Mouse (Mus musculus) urinary bladder, postnatal 25 days (tissue): ENCODE measurements around the gene Sh2d3c.

Experiments
- DNase-seq: peaks from one replicate; pipeline ENCODE4 v3.0.0; 2022; ENCODE audit warnings: low spot score

Gene Sh2d3c

GRCm38 (mm10) chr2:32795748-32796418 lies 75.0 kb downstream of the Sh2d3c start:
- no peak for DNase-seq

GRCm38 (mm10) chr2:32798251-32798962 lies 77.6 kb downstream of the Sh2d3c start:
- no peak for DNase-seq
